Mouse (Mus musculus): Measurements from ENCODE around the gene Mcidas. TPM values are rescaled to one million over a fixed set of nuclear protein-coding genes. Genes with fewer than 3 reads are reported as not detected.

The Mcidas gene
- not detected for total RNA-seq (2023)

GRCm38 (mm10) chr13:112993531-112994152 is at the start of gene Mcidas:
Mcidas (plus strand) TSS chr13:112993845.

GRCm38 (mm10) chr13:112987532-112987943 is 6.1 kb upstream of the Mcidas start, which contains the start of gene Ccno:
Ccno (plus strand) TSS chr13:112987802.

GRCm38 (mm10) chr13:113034950-113035421 is 41.3 kb downstream of the Mcidas start, which contains the start of gene Cdc20b:
Cdc20b (plus strand) TSS chr13:113035111.

GRCm38 (mm10) chr13:113046211-113046883 is 52.7 kb downstream of the Mcidas start, which contains the start of gene Gpx8:
Gpx8 (minus strand) TSS chr13:113046410.

Other genes with a start within 250 kb of the Mcidas start
- 1 to 10 TPM; 2.5 to 4.1 TPM for gene Plpp1, start 193.1 kb upstream of the Mcidas start, total RNA-seq (2023)
- 10 to 100 TPM; 31.5 to 32.2 TPM for gene Mtrex, start 66.4 kb upstream of the Mcidas start, total RNA-seq (2023)
- 10 to 100 TPM; 10.7 to 11.0 TPM for gene Dhx29, start 66.4 kb upstream of the Mcidas start, total RNA-seq (2023)
- 10 to 100 TPM; 31.8 to 32.5 TPM for gene Ccno, start 6.0 kb upstream of the Mcidas start, total RNA-seq (2023)
- gene Cdc20b, start 41.3 kb downstream of the Mcidas start, total RNA-seq (2023): not detected
- not detected for gene Gpx8, start 52.6 kb downstream of the Mcidas start, total RNA-seq (2023)
- gene Gzma, start 107.1 kb downstream of the Mcidas start, total RNA-seq (2023): not detected
- gene Esm1, start 215.8 kb downstream of the Mcidas start, total RNA-seq (2023): not detected
- gene Gzmk, start 232.1 kb downstream of the Mcidas start, total RNA-seq (2023): not detected